Mouse (Mus musculus): Measurements from ENCODE around the gene Camk2n2. TPM values are rescaled to one million over a fixed set of nuclear protein-coding genes. Genes with fewer than 3 reads are reported as not detected.

Gene Camk2n2
- total and polyA plus RNA-seq, 3 experiments: 1.5 to 7.0 (median 2.0) TPM

DNA sequence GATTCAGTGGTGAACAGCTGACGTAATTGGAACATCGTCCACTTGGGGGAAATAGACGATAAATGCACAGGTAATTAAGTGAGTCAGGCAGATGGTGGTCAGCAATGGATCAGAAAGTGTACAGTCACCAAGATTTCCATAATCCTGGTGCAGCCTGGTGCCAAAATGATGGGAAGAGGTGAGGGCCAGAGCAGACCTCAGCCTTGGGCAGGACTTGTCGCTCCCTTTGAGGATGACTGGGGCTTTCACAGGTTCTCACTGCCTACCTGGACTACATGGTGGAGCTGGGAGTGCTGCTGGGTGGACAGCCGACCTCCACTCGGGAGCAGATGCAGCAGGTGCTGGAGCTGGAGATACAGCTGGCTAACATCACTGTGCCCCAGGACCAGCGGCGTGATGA, 16.3 kb upstream of the Camk2n2 start:
- dilution Hi-C loops (cut with MboI; ENCODE audit: extremely low pct_ligation_motif_present, extremely low pct_unique_long_range_greater_than_20kb, low sequenced_read_pairs): no loop called here
- Histone ChIP-seq H3K27ac (ENCODE audit: insufficient read depth, low read depth) (no peak overlapping the region), H3K36me3 (replicated peaks in 1 of 2; ENCODE audit: control insufficient read depth in 1 of 2, insufficient read depth in 1 of 2, low read length in 1 of 2) (no peaks in the 10 kb centered on the region), H3K4me2 (ENCODE audit: insufficient read depth, low read depth, poor library complexity, severe bottlenecking) (no peak overlapping the region), H3K79me2 (replicated peaks; ENCODE audit: control insufficient read depth, extremely low read depth, insufficient read depth, poor library complexity, severe bottlenecking) (no peaks in the 10 kb centered on the region), H3K4me3 (replicated peaks in 1 of 3; ENCODE audit: low read depth in 2 of 3, low read length in 2 of 3, poor library complexity in 1 of 3) (no peak overlapping the region), H3K4me1 (ENCODE audit: control insufficient read depth in 1 of 2, insufficient read depth in 2 of 2) (peaks cover 3 to 15% of the 10 kb centered on the region in 2 experiments), H3K9ac (ENCODE audit: insufficient read depth, low read depth) (no peak overlapping the region), H3K9me3 (replicated peaks; ENCODE audit: low read length) (no peaks in the 10 kb centered on the region), H3K27me3 (replicated peaks) (no peaks in the 10 kb centered on the region)
- in situ Hi-C loops (cut with MboI; ENCODE audit: low pct_ligation_motif_present, low pct_unique_long_range_greater_than_20kb, low sequenced_read_pairs): no loop called here
- DNase-seq (ENCODE audit: extremely low read depth): no peak
- TF ChIP-seq CHD2 (IDR thresholded peaks at IDR 0.05; ENCODE audit: low read length) (no peak), KAT2A (IDR thresholded peaks at IDR 0.05; ENCODE audit: insufficient replicate concordance, low read length) (no peak), TCF12 (IDR thresholded peaks at IDR 0.05; ENCODE audit: low read depth, low read length) (no peak), JUN (IDR thresholded peaks at IDR 0.05; ENCODE audit: insufficient read depth, low read depth, low read length) (no peak), NELFE (IDR thresholded peaks at IDR 0.05; ENCODE audit: low read depth, low read length) (no peak), ETS1 (conservative IDR thresholded peaks at IDR 0.05; ENCODE audit: low read depth, low read length) (no peak), JUND (conservative IDR thresholded peaks at IDR 0.05; ENCODE audit: low read depth, low read length) (no peak), ZNF384 (IDR thresholded peaks at IDR 0.05; ENCODE audit: low read depth, low read length) (no peak), ZC3H11A (IDR thresholded peaks at IDR 0.05; ENCODE audit: low read depth, low read length) (no peak), MXI1 (IDR thresholded peaks at IDR 0.05; ENCODE audit: low read depth, low read length) (no peak), POLR2AphosphoS2 (IDR thresholded peaks at IDR 0.05; ENCODE audit: low read depth, low read length) (no peak), MEF2A (IDR thresholded peaks at IDR 0.05; ENCODE audit: borderline replicate concordance, low read depth, low read length) (no peak), IRF4 (IDR thresholded peaks at IDR 0.05; ENCODE audit: low read depth, low read length) (no peak), SMC3 (IDR thresholded peaks at IDR 0.05; ENCODE audit: low read depth, low read length) (no peak), POLR2A (IDR thresholded peaks at IDR 0.05; ENCODE audit: low read depth, low read length) (no peak)

DNA sequence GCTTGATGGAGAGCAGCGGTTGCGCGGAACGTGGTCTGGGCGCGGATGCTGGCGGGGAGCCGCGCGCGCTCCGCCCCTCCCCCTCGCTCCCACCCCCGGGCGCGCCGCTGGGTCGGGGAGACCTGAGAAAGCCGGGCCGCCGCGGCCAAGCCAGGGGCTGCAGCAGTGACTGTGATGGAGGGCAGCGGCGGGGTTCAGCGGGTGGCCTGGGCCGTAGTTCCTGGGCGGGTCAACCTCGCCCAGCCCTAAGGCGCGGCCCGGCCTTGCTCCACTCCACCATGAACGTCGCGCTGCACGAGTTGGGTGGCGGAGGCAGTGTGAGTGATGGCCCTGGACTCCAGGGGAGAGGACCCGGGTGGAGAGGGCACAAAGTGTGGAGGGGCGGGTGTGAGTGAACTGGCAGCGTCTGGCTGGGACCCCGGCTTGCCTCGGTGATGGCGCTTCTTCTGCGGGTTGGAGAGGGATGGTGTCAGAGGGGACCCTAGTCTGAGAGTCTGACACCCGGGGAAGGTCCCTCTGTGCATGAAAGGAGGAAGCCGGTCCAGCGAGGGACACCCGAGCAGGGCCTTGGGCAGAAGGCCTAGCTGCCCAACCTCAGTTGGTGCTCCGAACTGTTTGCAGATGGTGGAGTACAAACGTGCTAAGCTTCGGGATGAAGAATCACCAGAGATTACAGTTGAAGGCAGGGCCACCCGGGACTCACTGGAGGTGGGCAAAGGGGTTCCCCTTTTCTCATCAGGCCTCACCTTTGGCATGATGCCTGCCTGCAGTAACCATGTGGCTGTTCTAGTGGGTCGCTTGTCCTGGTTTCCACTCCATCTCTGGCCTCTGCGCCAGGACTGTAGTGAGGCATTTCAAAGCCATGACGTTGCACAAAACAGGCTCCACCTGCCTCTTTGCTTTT, 8.9 kb upstream of the Camk2n2 start, which contains the start of gene Ece2:
Ece2 (plus strand) TSS at position 98 of the 904 bp plus-strand sequence.
- H3K9me3 ChIP-seq (replicated peaks; ENCODE audit: low read length): no peaks in the 10 kb centered on the region
- no peak for DNase-seq (ENCODE audit: extremely low read depth)
- TF ChIP-seq MAX (IDR thresholded peaks at IDR 0.05; ENCODE audit: low read length) (no peak), POLR2AphosphoS2 (IDR thresholded peaks at IDR 0.05; ENCODE audit: low read depth, low read length) (no peak), SMC3 (IDR thresholded peaks at IDR 0.05; ENCODE audit: low read depth, low read length) (no peak), SIN3A (IDR thresholded peaks at IDR 0.05; ENCODE audit: low read length) (no peak), CHD1 (IDR thresholded peaks at IDR 0.05; ENCODE audit: low read depth, low read length) (no peak), POLR2A (IDR thresholded peaks at IDR 0.05; ENCODE audit: low read depth, low read length) (no peak), ZC3H11A (IDR thresholded peaks at IDR 0.05; ENCODE audit: low read depth, low read length) (no peak), KAT2A (IDR thresholded peaks at IDR 0.05; ENCODE audit: insufficient replicate concordance, low read length) (no peak), NRF1 (IDR thresholded peaks at IDR 0.05; ENCODE audit: low read depth, low read length) (no peak), MAZ (IDR thresholded peaks at IDR 0.05; ENCODE audit: low read depth, low read length) (no peak), RAD21 (IDR thresholded peaks at IDR 0.05; ENCODE audit: low read depth, low read length) (no peak), TCF12 (IDR thresholded peaks at IDR 0.05; ENCODE audit: low read depth, low read length) (no peak), MEF2A (IDR thresholded peaks at IDR 0.05; ENCODE audit: borderline replicate concordance, low read depth, low read length) (no peak), ZKSCAN1 (IDR thresholded peaks at IDR 0.05; ENCODE audit: borderline replicate concordance, low read depth, low read length) (no peak), ZNF384 (IDR thresholded peaks at IDR 0.05; ENCODE audit: low read depth, low read length) (no peak), GABPA (IDR thresholded peaks at IDR 0.05; ENCODE audit: insufficient replicate concordance, low read depth, low read length) (no peak), MXI1 (IDR thresholded peaks at IDR 0.05; ENCODE audit: low read depth, low read length) (no peak), USF1 (IDR thresholded peaks at IDR 0.05; ENCODE audit: low read depth, low read length) (no peak), PAX5 (IDR thresholded peaks at IDR 0.05; ENCODE audit: low read length) (no peak), TBP (conservative IDR thresholded peaks at IDR 0.05; ENCODE audit: low read depth, low read length) (no peak)
- in situ Hi-C loops (cut with MboI; ENCODE audit: low pct_ligation_motif_present, low pct_unique_long_range_greater_than_20kb, low sequenced_read_pairs): no loop called here
- no peaks in the 10 kb centered on the region for H3K79me2 ChIP-seq (replicated peaks; ENCODE audit: control insufficient read depth, extremely low read depth, insufficient read depth, poor library complexity, severe bottlenecking)
- H3K36me3 ChIP-seq (replicated peaks in 1 of 2; ENCODE audit: control insufficient read depth in 1 of 2, insufficient read depth in 1 of 2, low read length in 1 of 2): no peaks in the 10 kb centered on the region
- no peaks in the 10 kb centered on the region for H3K27me3 ChIP-seq (replicated peaks)
- H3K4me3 ChIP-seq (replicated peaks in 1 of 3; ENCODE audit: low read depth in 2 of 3, low read length in 2 of 3, poor library complexity in 1 of 3): no peak within 1 kb of the TSS
- dilution Hi-C loops (cut with MboI; ENCODE audit: extremely low pct_ligation_motif_present, extremely low pct_unique_long_range_greater_than_20kb, low sequenced_read_pairs): no loop called here
- peak within 1 kb of the TSS; percentile 10; the same call in 1 of the 2 replicates for H3K4me2 ChIP-seq (ENCODE audit: insufficient read depth, low read depth, poor library complexity, severe bottlenecking)
- H3K9ac ChIP-seq (ENCODE audit: insufficient read depth, low read depth): no peak within 1 kb of the TSS
- no peaks in the 10 kb centered on the region for H3K4me1 ChIP-seq (ENCODE audit: control insufficient read depth in 1 of 2, insufficient read depth in 2 of 2)
- no peak within 1 kb of the TSS for H3K27ac ChIP-seq (ENCODE audit: insufficient read depth, low read depth)

Measured in CH12.LX (cell line).